Mouse (Mus musculus): Measurements from ENCODE around the gene Faf1. TPM values are rescaled to one million over a fixed set of nuclear protein-coding genes. Genes with fewer than 3 reads are reported as not detected.

Faf1 gene
- polyA plus RNA-seq, 1 experiment = 58.8 TPM

DNA sequence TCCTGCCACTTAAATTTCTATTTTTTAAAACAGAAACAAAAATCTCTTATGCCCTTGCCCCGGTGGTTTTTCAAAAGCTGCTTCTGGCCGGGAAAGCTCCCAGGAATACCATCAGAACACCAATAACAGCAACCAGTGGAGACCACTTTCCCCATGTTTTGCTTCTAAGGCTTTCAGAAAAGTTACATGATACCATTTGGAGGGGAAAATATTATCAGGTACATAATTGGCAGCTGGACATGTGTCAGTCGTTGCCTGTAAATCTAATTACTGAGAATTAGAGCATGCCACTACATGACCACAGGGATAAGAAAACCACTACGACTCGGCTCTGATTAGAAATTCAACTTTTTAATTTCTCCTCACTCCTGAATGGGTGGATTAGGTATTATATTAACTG, 12.3 kb upstream of the Faf1 start:
- Histone ChIP-seq H3K27ac (ENCODE audit: insufficient read depth, low read length) (no peak overlapping the region), H3K4me3 (ENCODE audit: insufficient read depth, low read length) (peak overlapping the region; percentile 34), H3K4me1 (ENCODE audit: control insufficient read depth, insufficient read depth, low read length) (no peaks in the 10 kb centered on the region)
- TF ChIP-seq CTCF (IDR thresholded peaks at IDR 0.05; ENCODE audit: borderline replicate concordance, insufficient read depth, low read length) (no peak), POLR2A (IDR thresholded peaks at IDR 0.05; ENCODE audit: low read depth, low read length) (no peak)

DNA sequence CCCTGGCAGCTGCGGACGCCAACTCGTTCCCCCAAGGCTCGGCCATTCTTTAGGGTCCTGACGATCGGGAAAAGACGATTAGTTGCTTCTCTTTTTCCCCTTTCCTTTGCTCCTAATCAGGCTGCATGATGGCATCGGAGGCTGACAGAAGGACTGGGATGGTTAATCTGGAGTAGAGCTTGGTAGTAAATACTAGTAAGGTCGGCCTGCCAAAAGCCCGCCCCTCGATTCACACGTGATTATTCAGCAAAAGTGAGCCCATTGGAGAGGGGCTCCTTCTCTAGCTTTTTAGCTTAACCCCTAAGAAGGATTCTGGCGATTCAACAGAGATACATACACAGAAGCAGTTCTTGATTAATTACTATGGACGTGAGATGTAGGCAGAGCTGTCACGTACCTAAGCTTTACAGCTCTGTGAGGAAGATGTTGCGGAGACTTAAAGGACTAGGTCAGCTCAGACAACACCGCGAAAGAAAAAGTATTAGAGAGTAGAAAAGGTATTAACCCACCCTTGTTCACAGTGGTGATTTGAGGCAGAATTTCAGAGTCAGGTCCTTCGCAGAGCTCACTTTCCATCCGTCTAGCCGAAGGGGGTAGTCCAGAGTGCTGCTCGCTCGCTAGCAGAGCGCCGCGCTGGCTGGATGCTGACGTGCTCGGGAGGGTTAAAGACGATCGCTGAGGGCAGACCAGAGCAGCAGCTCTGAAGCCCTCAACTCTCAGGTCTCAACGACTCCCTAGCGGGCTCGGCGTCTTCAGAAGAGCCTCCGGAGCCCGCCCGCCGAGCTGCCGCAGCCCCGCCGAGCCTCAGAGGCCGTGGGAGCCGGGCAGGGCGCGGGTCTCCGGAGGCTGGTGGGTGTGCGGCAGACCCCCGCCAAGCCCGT, 11.0 kb upstream of the Faf1 start:
- Histone ChIP-seq H3K27ac (ENCODE audit: insufficient read depth, low read length) (peak overlapping the region; percentile 84), H3K4me3 (ENCODE audit: insufficient read depth, low read length) (peak overlapping the region; percentile 90), H3K4me1 (ENCODE audit: control insufficient read depth, insufficient read depth, low read length) (no peaks in the 10 kb centered on the region)
- TF ChIP-seq POLR2A (IDR thresholded peaks at IDR 0.05; ENCODE audit: low read depth, low read length) = peak; percentile 40; the same call in 1 of the 2 replicates
- no peak for TF ChIP-seq CTCF (IDR thresholded peaks at IDR 0.05; ENCODE audit: borderline replicate concordance, insufficient read depth, low read length)

DNA sequence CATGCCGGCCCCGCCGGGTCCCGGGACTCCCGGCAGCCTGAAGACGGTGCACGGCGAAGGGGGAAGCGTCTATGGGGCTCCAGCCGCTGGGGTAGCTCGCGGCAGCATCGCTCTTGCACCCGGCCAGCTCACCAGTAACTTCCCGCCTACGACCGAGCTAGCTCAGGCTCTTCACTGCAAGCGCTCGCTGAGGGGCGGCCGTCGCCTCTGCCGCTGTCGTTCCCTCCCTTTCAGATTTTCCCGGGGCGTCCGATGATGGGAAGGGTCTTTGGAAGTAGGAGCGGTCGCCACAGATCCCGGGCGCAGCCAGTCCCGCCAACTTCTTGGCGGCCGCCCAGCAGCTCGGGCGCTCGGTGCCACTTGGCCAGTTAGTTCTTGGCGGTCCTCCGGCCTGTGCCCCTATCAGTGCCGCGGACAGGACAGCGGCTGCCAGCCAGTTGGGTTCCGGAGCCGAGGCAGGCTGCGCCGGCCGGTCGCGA, 10.4 kb upstream of the Faf1 start:
- TF ChIP-seq POLR2A (IDR thresholded peaks at IDR 0.05; ENCODE audit: low read depth, low read length) (no peak), CTCF (IDR thresholded peaks at IDR 0.05; ENCODE audit: borderline replicate concordance, insufficient read depth, low read length) (no peak)
- Histone ChIP-seq H3K27ac (ENCODE audit: insufficient read depth, low read length) (peak overlapping the region; percentile 84), H3K4me1 (ENCODE audit: control insufficient read depth, insufficient read depth, low read length) (no peaks in the 10 kb centered on the region), H3K4me3 (ENCODE audit: insufficient read depth, low read length) (peak overlapping the region; percentile 90)

DNA sequence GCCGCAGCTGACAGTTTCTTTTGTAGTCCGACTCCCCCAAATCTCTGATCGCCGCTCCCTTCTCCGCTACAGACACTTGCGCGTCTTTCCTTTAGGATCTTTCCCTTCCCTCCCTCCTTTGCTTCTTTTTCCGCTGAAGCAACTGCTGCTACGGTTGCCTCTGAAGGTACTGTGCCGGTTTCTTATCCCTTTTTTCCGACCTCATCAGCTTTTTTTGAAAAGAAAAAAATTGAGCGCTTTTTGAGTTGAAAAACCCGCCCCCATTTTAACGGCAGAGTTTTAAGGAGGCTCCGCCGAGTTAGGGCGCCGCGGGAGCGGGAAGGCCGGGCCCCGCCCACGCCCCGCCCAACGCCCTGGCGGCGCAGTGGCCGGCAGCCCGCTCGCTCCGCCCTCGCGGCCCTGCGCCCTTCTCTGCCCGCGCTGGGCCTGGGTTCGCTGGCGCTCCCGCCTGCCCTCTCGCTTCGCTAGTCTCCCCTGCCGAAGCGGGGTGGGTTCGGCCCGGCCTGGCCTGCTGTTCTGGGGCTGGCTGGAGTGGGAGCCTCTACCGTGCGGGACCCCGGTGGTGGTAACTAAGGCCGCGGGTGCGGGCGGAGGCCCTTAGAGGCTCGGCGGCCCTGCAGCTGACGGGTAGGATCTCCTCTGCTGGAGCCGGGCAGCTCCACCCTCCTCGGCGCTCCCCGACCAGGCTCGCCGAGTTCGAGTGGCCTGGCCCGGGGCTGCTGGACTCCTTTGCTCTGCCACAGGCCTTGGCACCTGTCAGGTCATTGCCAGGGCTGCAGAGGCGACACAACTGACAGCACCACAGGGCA, 9.7 kb upstream of the Faf1 start, which contains the start of gene Cdkn2c:
Gene Cdkn2c, minus strand, starts transcription at position 729 of the 809 bp plus-strand sequence.
- no peaks in the 10 kb centered on the region for H3K4me1 ChIP-seq (ENCODE audit: control insufficient read depth, insufficient read depth, low read length)
- peak within 1 kb of the TSS; percentile 98 for H3K27ac ChIP-seq (ENCODE audit: insufficient read depth, low read length)
- TF ChIP-seq POLR2A (IDR thresholded peaks at IDR 0.05; ENCODE audit: low read depth, low read length) (peak; percentile 84), CTCF (IDR thresholded peaks at IDR 0.05; ENCODE audit: borderline replicate concordance, insufficient read depth, low read length) (no peak)
- peak within 1 kb of the TSS; percentile 90 for H3K4me3 ChIP-seq (ENCODE audit: insufficient read depth, low read length)

DNA sequence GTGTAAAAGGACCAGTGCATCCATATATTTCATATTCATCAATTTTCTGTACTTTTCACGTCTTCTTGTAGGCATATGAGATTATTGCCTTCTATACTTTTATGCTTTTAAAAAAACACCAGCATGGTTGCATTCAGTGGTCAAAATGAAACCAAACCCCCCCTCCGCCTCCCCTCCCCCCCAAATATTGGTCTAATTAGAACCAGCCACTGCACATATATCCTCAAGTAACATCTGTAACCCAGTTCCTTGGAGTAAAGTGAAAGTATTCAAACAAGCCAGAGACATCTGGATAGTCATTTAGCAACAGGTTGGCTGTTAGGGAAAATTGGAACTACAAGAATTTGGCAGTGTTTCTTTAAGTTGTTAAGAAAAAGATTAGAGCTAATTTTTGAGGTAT, 8.9 kb upstream of the Faf1 start:
- TF ChIP-seq CTCF (IDR thresholded peaks at IDR 0.05; ENCODE audit: borderline replicate concordance, insufficient read depth, low read length) = no peak
- TF ChIP-seq POLR2A (IDR thresholded peaks at IDR 0.05; ENCODE audit: low read depth, low read length) = no peak
- H3K4me3 ChIP-seq (ENCODE audit: insufficient read depth, low read length) = no peak overlapping the region
- H3K27ac ChIP-seq (ENCODE audit: insufficient read depth, low read length) = peak overlapping the region; percentile 98
- H3K4me1 ChIP-seq (ENCODE audit: control insufficient read depth, insufficient read depth, low read length) = no peaks in the 10 kb centered on the region

DNA sequence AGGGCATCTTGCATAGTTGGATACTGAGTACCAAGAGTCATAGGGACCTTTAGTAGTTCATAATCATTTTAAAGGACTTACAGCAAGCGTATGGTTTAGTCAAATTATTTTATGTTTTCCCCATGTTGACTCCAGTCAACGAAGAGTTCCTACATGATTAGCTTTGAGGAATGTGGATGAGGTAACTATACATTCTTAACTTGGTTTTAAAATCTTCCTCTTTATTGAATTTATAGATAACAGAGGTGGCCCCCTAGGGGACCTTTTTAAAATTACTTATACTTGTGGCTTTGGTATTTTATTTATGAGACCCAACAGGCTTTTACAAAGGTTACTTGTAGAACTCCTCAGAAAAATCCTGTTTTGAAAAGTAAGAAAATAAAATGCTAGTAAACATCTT, 6.2 kb upstream of the Faf1 start:
- no peaks in the 10 kb centered on the region; the same call in 1 of the 2 replicates for H3K4me1 ChIP-seq (ENCODE audit: control insufficient read depth, insufficient read depth, low read length)
- no peak overlapping the region for H3K4me3 ChIP-seq (ENCODE audit: insufficient read depth, low read length)
- no peak overlapping the region for H3K27ac ChIP-seq (ENCODE audit: insufficient read depth, low read length)
- TF ChIP-seq CTCF (IDR thresholded peaks at IDR 0.05; ENCODE audit: borderline replicate concordance, insufficient read depth, low read length) (no peak), POLR2A (IDR thresholded peaks at IDR 0.05; ENCODE audit: low read depth, low read length) (no peak)

DNA sequence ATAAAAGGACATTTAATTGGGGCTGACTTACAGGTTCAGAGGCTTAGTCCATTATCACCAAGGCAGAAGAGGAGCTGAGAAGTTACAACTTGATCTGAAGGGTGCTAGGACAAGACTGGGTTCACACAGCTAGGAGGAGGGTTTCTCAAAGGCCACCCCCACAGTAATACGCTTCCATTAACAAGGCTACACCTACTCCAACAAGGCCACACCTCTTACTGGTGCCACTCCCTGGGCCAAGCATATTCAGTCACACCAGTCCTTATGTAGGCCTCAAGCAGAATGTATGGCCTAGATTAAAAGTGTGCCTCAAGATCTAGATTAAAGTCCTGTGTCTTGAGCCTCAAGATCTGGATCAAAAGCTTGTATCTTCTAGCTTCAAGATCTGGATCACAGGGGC, 4.4 kb upstream of the Faf1 start:
- Histone ChIP-seq H3K4me3 (ENCODE audit: insufficient read depth, low read length) (no peak overlapping the region), H3K4me1 (ENCODE audit: control insufficient read depth, insufficient read depth, low read length) (no peaks in the 10 kb centered on the region; the same call in 1 of the 2 replicates), H3K27ac (ENCODE audit: insufficient read depth, low read length) (no peak overlapping the region)
- no peak for TF ChIP-seq POLR2A (IDR thresholded peaks at IDR 0.05; ENCODE audit: low read depth, low read length)

DNA sequence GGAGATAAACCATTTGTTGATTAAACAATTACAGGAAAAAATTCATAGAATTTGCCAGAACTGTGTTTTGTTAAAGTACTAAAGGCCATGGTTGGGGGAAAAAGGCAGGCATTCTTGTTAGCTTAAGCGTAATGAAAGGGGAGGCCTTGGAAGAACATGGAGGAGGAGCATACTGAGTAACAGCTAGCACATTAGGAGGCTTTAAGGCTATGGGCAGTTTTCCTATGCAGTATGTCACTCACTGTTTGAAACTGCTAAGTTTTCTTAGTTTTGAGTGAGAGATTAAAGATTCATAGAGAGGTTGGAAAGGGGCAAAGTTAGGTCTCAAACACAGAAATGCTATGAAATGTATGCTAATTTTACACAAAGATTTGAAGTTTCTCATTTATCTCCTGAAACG, 2.3 kb upstream of the Faf1 start:
- H3K27ac ChIP-seq (ENCODE audit: insufficient read depth, low read length) = no peak overlapping the region
- TF ChIP-seq CTCF (IDR thresholded peaks at IDR 0.05; ENCODE audit: borderline replicate concordance, insufficient read depth, low read length) (no peak), POLR2A (IDR thresholded peaks at IDR 0.05; ENCODE audit: low read depth, low read length) (no peak)
- no peak overlapping the region for H3K4me3 ChIP-seq (ENCODE audit: insufficient read depth, low read length)
- no peaks in the 10 kb centered on the region; the same call in 1 of the 2 replicates for H3K4me1 ChIP-seq (ENCODE audit: control insufficient read depth, insufficient read depth, low read length)

DNA sequence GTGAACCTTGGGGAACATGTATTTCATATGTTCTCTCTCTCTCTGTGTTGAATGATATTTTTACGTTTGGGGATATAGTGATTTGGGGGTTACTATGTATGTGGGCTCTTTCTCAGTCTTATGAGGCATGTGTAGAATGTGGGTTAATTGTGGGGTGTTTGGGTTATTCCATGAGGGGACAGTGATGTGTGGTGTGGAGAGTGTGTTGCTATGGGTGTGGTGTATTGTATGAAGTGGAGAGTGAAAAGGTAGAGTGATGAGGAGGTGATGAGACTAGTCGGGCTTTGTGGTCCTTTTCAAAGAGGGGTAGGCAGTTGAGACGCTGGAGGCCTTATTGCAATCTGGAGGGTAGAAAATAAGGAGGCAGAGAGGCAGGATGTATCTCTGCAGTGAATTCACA, 833 bp downstream of the Faf1 start:
- no peaks in the 10 kb centered on the region; the same call in 1 of the 2 replicates for H3K4me1 ChIP-seq (ENCODE audit: control insufficient read depth, insufficient read depth, low read length)
- H3K4me3 ChIP-seq (ENCODE audit: insufficient read depth, low read length) = peak overlapping the region; percentile 96
- peak overlapping the region; percentile 80 for H3K27ac ChIP-seq (ENCODE audit: insufficient read depth, low read length)
- TF ChIP-seq POLR2A (IDR thresholded peaks at IDR 0.05; ENCODE audit: low read depth, low read length) (no peak), CTCF (IDR thresholded peaks at IDR 0.05; ENCODE audit: borderline replicate concordance, insufficient read depth, low read length) (no peak)

Measured in embryonic fibroblast, embryonic 13.5 days (primary cell).